Mouse (Mus musculus): ENCODE data around the gene Ccn2. TPM values are rescaled to one million over a fixed set of nuclear protein-coding genes. Genes with fewer than 3 reads are reported as not detected.
"Not testable (repeated sequence)": the region's sequence is repeated elsewhere in the genome, so short reads cannot be mapped to it uniquely, and the experiment has no call there.

Gene Ccn2
- polyA plus RNA-seq, 1 experiment from 2014 or later: 14.3 TPM

- H3K4me3 ChIP-seq: no peak overlapping the region
- WGBS: 80% methylated on average over 3 of the region's 3 CpGs
These were observed 13.9 kb downstream of the Ccn2 start for GRCm38 (mm10) chr10:24609146-24609545.

GRCm38 (mm10) chr10:24609766-24610165, 14.5 kb downstream of the Ccn2 start:
- no peak overlapping the region for H3K4me3 ChIP-seq
- 78% methylated on average over 9 of the region's 9 CpGs for WGBS
- no peak overlapping the region for H3K27ac ChIP-seq
- no peak overlapping the region for H3K4me2 ChIP-seq
- H3K4me1 ChIP-seq: no peaks in the 10 kb centered on the region
- H3K36me3 ChIP-seq: no peaks in the 10 kb centered on the region
- no peaks in the 10 kb centered on the region for H3K9me3 ChIP-seq
- no peak overlapping the region for H3K9ac ChIP-seq
- no peak for ATAC-seq (ENCODE audit: borderline replicate concordance, extremely low read depth, low FRiP score, low TSS enrichment)
- H3K27me3 ChIP-seq: no peaks in the 10 kb centered on the region

More at GRCm38 (mm10) chr10:24609146-24609545, 13.9 kb downstream of the Ccn2 start:
- Histone ChIP-seq H3K27ac (no peak overlapping the region), H3K9ac (no peak overlapping the region), H3K36me3 (no peaks in the 10 kb centered on the region), H3K4me1 (no peaks in the 10 kb centered on the region), H3K9me3 (no peaks in the 10 kb centered on the region), H3K27me3 (no peaks in the 10 kb centered on the region), H3K4me2 (no peak overlapping the region)
- ATAC-seq (ENCODE audit: borderline replicate concordance, extremely low read depth, low FRiP score, low TSS enrichment): no peak

- H3K27me3 ChIP-seq: no peaks in the 10 kb centered on the region
- H3K4me2 ChIP-seq: no peak overlapping the region
- ATAC-seq (ENCODE audit: borderline replicate concordance, extremely low read depth, low FRiP score, low TSS enrichment): no peak
- WGBS: 82% methylated on average over 4 of the region's 4 CpGs
- no peak overlapping the region for H3K9ac ChIP-seq
- H3K4me1 ChIP-seq: no peaks in the 10 kb centered on the region
- no peaks in the 10 kb centered on the region for H3K9me3 ChIP-seq
- no peak overlapping the region for H3K4me3 ChIP-seq
- H3K27ac ChIP-seq: no peak overlapping the region
- no peaks in the 10 kb centered on the region for H3K36me3 ChIP-seq
These were observed 19.5 kb downstream of the Ccn2 start for GRCm38 (mm10) chr10:24614726-24615125.

- no peak overlapping the region for H3K9ac ChIP-seq
These were observed 20.6 kb downstream of the Ccn2 start for GRCm38 (mm10) chr10:24615799-24616198.

GRCm38 (mm10) chr10:24616572-24616971, 21.3 kb downstream of the Ccn2 start:
- H3K4me3 ChIP-seq; H3K27me3 ChIP-seq; H3K27ac ChIP-seq; ATAC-seq (ENCODE audit: borderline replicate concordance, extremely low read depth, low FRiP score, low TSS enrichment); H3K4me2 ChIP-seq; H3K4me1 ChIP-seq; H3K9ac ChIP-seq; H3K36me3 ChIP-seq; H3K9me3 ChIP-seq: not testable (repeated sequence)
- WGBS: 93% methylated on average over 1 of the region's 1 CpGs

More at GRCm38 (mm10) chr10:24615799-24616198, 20.6 kb downstream of the Ccn2 start:
- Histone ChIP-seq H3K9me3 (no peaks in the 10 kb centered on the region), H3K4me1 (no peaks in the 10 kb centered on the region), H3K27ac (no peak overlapping the region), H3K4me2 (no peak overlapping the region), H3K4me3 (no peak overlapping the region), H3K27me3 (no peaks in the 10 kb centered on the region), H3K36me3 (no peaks in the 10 kb centered on the region)
- no peak for ATAC-seq (ENCODE audit: borderline replicate concordance, extremely low read depth, low FRiP score, low TSS enrichment)
- WGBS: 88% methylated on average over 6 of the region's 6 CpGs

- Histone ChIP-seq H3K27me3 (no peaks in the 10 kb centered on the region), H3K9me3 (no peaks in the 10 kb centered on the region), H3K9ac (no peak overlapping the region), H3K4me3 (no peak overlapping the region), H3K4me1 (no peaks in the 10 kb centered on the region), H3K36me3 (no peaks in the 10 kb centered on the region), H3K4me2 (no peak overlapping the region), H3K27ac (no peak overlapping the region)
- WGBS: 28% methylated on average over 9 of the region's 9 CpGs
- no peak for ATAC-seq (ENCODE audit: borderline replicate concordance, extremely low read depth, low FRiP score, low TSS enrichment)
These were observed 26.3 kb downstream of the Ccn2 start for GRCm38 (mm10) chr10:24621572-24621971.

GRCm38 (mm10) chr10:24622586-24622985, 27.3 kb downstream of the Ccn2 start:
- H3K4me3 ChIP-seq: no peak overlapping the region
- H3K27ac ChIP-seq: no peak overlapping the region
- no peak for ATAC-seq (ENCODE audit: borderline replicate concordance, extremely low read depth, low FRiP score, low TSS enrichment)
- 22% methylated on average over 7 of the region's 7 CpGs for WGBS
- H3K9ac ChIP-seq: no peak overlapping the region
- H3K9me3 ChIP-seq: no peaks in the 10 kb centered on the region
- H3K4me1 ChIP-seq: peaks cover 5% of the 10 kb centered on the region; the same call in 1 of the 2 replicates
- no peaks in the 10 kb centered on the region for H3K36me3 ChIP-seq
- no peaks in the 10 kb centered on the region for H3K27me3 ChIP-seq
- H3K4me2 ChIP-seq: no peak overlapping the region

- WGBS: 31% methylated on average over 24 of the region's 24 CpGs
- Histone ChIP-seq H3K9me3 (no peaks in the 10 kb centered on the region), H3K4me3 (no peak overlapping the region), H3K4me2 (no peak overlapping the region), H3K27ac (no peak overlapping the region), H3K9ac (no peak overlapping the region), H3K4me1 (peaks cover 7% of the 10 kb centered on the region), H3K27me3 (no peaks in the 10 kb centered on the region), H3K36me3 (no peaks in the 10 kb centered on the region)
- ATAC-seq (ENCODE audit: borderline replicate concordance, extremely low read depth, low FRiP score, low TSS enrichment): no peak
These were observed 29.9 kb downstream of the Ccn2 start for GRCm38 (mm10) chr10:24625060-24625701.

- ATAC-seq (ENCODE audit: borderline replicate concordance, extremely low read depth, low FRiP score, low TSS enrichment): no peak
- Histone ChIP-seq H3K4me3 (no peak overlapping the region), H3K4me1 (peaks cover 7% of the 10 kb centered on the region), H3K4me2 (no peak overlapping the region), H3K27ac (peak overlapping the region; percentile 64; the same call in 1 of the 2 replicates), H3K27me3 (no peaks in the 10 kb centered on the region), H3K9me3 (no peaks in the 10 kb centered on the region), H3K9ac (no peak overlapping the region), H3K36me3 (no peaks in the 10 kb centered on the region)
- 70% methylated on average over 12 of the region's 12 CpGs for WGBS
These were observed 32.0 kb downstream of the Ccn2 start for GRCm38 (mm10) chr10:24627262-24627661.

GRCm38 (mm10) chr10:24628466-24628865, 33.2 kb downstream of the Ccn2 start:
- H3K27ac ChIP-seq: peak overlapping the region; percentile 76
- no peak overlapping the region for H3K9ac ChIP-seq
- H3K4me3 ChIP-seq: no peak overlapping the region
- no peaks in the 10 kb centered on the region for H3K9me3 ChIP-seq
- ATAC-seq (ENCODE audit: borderline replicate concordance, extremely low read depth, low FRiP score, low TSS enrichment): no peak
- H3K4me2 ChIP-seq: peak overlapping the region; percentile 30
- peaks cover 7% of the 10 kb centered on the region for H3K4me1 ChIP-seq
- no peaks in the 10 kb centered on the region for H3K27me3 ChIP-seq
- WGBS: 15% methylated on average over 9 of the region's 9 CpGs
- H3K36me3 ChIP-seq: no peaks in the 10 kb centered on the region

- Histone ChIP-seq H3K9ac (no peak overlapping the region), H3K4me2 (peak overlapping the region; percentile 30; the same call in 1 of the 2 replicates)
These were observed 34.0 kb downstream of the Ccn2 start for GRCm38 (mm10) chr10:24629086-24629720.

GRCm38 (mm10) chr10:24630469-24631081, 35.3 kb downstream of the Ccn2 start:
- H3K27ac ChIP-seq: no peak overlapping the region
- H3K36me3 ChIP-seq: no peaks in the 10 kb centered on the region
- H3K4me2 ChIP-seq: peak overlapping the region; percentile 29
- H3K4me1 ChIP-seq: peaks cover 19% of the 10 kb centered on the region
- H3K9ac ChIP-seq: no peak overlapping the region
- H3K4me3 ChIP-seq: no peak overlapping the region
- 23% methylated on average over 18 of the region's 18 CpGs for WGBS
- H3K9me3 ChIP-seq: no peaks in the 10 kb centered on the region
- no peaks in the 10 kb centered on the region for H3K27me3 ChIP-seq
- ATAC-seq (ENCODE audit: borderline replicate concordance, extremely low read depth, low FRiP score, low TSS enrichment): no peak

More at GRCm38 (mm10) chr10:24629086-24629720, 34.0 kb downstream of the Ccn2 start:
- peak; percentile 60; the same call in 1 of the 2 replicates for ATAC-seq (ENCODE audit: borderline replicate concordance, extremely low read depth, low FRiP score, low TSS enrichment)
- Histone ChIP-seq H3K36me3 (no peaks in the 10 kb centered on the region), H3K27ac (peak overlapping the region; percentile 76), H3K4me1 (peaks cover 9% of the 10 kb centered on the region), H3K9me3 (no peaks in the 10 kb centered on the region), H3K4me3 (no peak overlapping the region), H3K27me3 (no peaks in the 10 kb centered on the region)
- whole genome bisulfite sequencing: 46% methylated on average over 9 of the region's 9 CpGs

Measured in lung, embryonic 15.5 days (tissue).